Mouse (Mus musculus): ENCODE data around the gene Glycam1. TPM values are rescaled to one million over a fixed set of nuclear protein-coding genes. Genes with fewer than 3 reads are reported as not detected.
"Not testable (repeated sequence)": the region's sequence is repeated elsewhere in the genome, so short reads cannot be mapped to it uniquely, and the experiment has no call there.

Gene Glycam1
- polyA plus RNA-seq (2014; fragmentation: Nextera tagmentation; extraction: Ambion mirVana): not detected in 2 replicates

DNA sequence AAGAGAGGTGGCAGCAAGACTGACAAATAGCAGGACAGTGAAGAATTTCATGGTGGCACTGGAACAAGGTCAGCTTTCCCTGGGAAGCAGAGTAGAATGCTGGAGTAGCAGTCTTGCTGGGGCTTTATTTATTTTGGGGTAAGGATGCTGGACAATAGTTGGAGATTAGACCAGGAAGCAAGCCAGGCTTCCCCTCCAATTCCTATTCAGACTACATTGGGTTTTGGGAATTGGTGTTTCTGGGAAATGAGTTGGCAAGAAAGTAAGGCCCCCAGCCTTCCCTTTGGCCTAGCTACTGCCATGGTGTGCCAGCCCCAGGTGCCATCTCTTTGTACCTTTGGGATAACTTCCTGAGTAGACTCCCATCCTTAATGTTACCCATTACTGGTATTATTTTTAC, at the start of gene Glycam1:
Gene Glycam1 (minus strand): TSS at position 101 of the 400 bp plus-strand sequence.
- Histone ChIP-seq H3K4me1 (ENCODE audit: control insufficient read depth, insufficient read depth, low read length) (no peaks in the 10 kb centered on the region), H3K4me2 (ENCODE audit: low read length) (no peak within 1 kb of the TSS), H3K9me3 (ENCODE audit: control insufficient read depth, low read length) (no peaks in the 10 kb centered on the region), H3K4me3 (replicated peaks; ENCODE audit: low read depth, low read length) (no peak within 1 kb of the TSS), H3K9ac (replicated peaks; ENCODE audit: low read length) (no peak within 1 kb of the TSS), H3K36me3 (ENCODE audit: control insufficient read depth, insufficient read depth, low read length) (no peaks in the 10 kb centered on the region), H3K27ac (replicated peaks; ENCODE audit: low read depth, low read length) (no peak within 1 kb of the TSS), H3K27me3 (ENCODE audit: control insufficient read depth, insufficient read depth, low read length) (no peaks in the 10 kb centered on the region)
- no peak for DNase-seq
- no peak for ATAC-seq (ENCODE audit: low FRiP score, low TSS enrichment)

DNA sequence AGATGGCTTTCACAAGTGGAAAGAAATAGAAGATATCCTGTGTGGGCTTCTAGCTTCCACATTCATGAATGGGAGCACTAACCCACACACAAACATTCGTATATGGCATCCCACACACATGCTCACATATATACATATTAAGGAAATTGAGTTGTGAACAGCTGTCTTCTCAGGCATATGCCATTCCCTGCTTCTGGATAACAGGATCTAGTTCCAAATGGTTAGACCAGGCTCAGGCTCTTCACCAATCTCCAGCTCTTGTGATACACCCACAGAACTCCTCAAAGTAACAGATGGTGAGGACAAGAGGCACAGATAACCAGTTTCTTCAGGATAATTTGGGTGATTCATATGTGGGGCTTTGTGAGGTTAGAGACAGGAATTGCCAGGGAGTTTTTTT, 39.6 kb upstream of the Glycam1 start:
- DNase-seq: no peak

DNA sequence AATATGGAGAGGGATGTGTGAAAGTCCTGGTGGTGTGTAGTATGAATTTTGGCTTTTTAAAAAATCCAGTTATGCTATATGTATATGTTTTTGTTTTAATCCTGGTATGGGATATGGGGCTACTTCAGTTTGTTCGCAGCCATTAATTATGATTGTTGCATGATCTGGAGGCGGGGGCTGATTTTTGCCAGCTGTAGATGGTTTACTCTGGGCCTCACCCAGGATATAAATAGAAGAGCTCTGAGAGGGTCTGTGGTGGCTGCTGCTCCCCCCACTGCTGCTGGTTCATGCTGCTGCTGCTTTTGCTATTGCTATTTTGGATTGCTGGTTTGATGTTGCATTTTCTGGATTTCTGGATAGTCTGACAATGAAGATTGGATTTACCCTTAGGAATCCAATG, 25.9 kb upstream of the Glycam1 start:
- no peak overlapping the region for H3K27ac ChIP-seq (replicated peaks; ENCODE audit: low read depth, low read length)
- no peak overlapping the region for H3K4me3 ChIP-seq (replicated peaks; ENCODE audit: low read depth, low read length)
- WGBS: 86% methylated on average over 2 of the region's 2 CpGs
- no peaks in the 10 kb centered on the region for H3K4me1 ChIP-seq (ENCODE audit: control insufficient read depth, insufficient read depth, low read length)
- no peak overlapping the region for H3K4me2 ChIP-seq (ENCODE audit: low read length)
- no peak for ATAC-seq (ENCODE audit: low FRiP score, low TSS enrichment)
- no peak overlapping the region for H3K9ac ChIP-seq (replicated peaks; ENCODE audit: low read length)
- DNase-seq: no peak
- no peaks in the 10 kb centered on the region for H3K9me3 ChIP-seq (ENCODE audit: control insufficient read depth, low read length)
- no peaks in the 10 kb centered on the region for H3K27me3 ChIP-seq (ENCODE audit: control insufficient read depth, insufficient read depth, low read length)
- no peaks in the 10 kb centered on the region for H3K36me3 ChIP-seq (ENCODE audit: control insufficient read depth, insufficient read depth, low read length)

More for the DNA sequence above, 39.6 kb upstream of the Glycam1 start:
- Histone ChIP-seq H3K36me3 (ENCODE audit: control insufficient read depth, insufficient read depth, low read length) (no peaks in the 10 kb centered on the region), H3K27ac (replicated peaks; ENCODE audit: low read depth, low read length) (no peak overlapping the region), H3K4me2 (ENCODE audit: low read length) (no peak overlapping the region), H3K4me3 (replicated peaks; ENCODE audit: low read depth, low read length) (no peak overlapping the region), H3K27me3 (ENCODE audit: control insufficient read depth, insufficient read depth, low read length) (no peaks in the 10 kb centered on the region), H3K9me3 (ENCODE audit: control insufficient read depth, low read length) (no peaks in the 10 kb centered on the region), H3K4me1 (ENCODE audit: control insufficient read depth, insufficient read depth, low read length) (no peaks in the 10 kb centered on the region), H3K9ac (replicated peaks; ENCODE audit: low read length) (no peak overlapping the region)
- WGBS: 82% methylated on average over 1 of the region's 1 CpGs
- no peak for ATAC-seq (ENCODE audit: low FRiP score, low TSS enrichment)

DNA sequence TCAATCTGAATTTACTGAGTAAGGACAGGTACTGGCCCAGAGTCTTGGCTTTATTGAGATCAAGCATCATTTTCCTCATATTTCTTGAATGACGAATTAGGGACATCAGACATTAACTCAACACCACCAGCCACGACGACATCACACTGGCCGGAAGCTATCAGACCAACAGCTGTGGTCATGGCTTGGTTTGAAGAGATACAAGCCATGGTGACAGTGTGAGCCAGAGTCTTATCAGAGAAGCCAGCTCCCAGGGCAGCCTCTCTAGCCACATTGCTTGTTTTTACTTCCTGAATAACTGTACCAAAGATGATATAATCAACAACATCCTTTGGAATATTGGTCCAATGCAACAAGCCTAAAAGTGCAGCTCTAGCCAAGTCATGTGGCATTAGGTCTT, 22.9 kb upstream of the Glycam1 start:
- H3K27me3 ChIP-seq (ENCODE audit: control insufficient read depth, insufficient read depth, low read length); H3K9ac ChIP-seq (replicated peaks; ENCODE audit: low read length); H3K4me2 ChIP-seq (ENCODE audit: low read length); ATAC-seq (ENCODE audit: low FRiP score, low TSS enrichment); H3K36me3 ChIP-seq (ENCODE audit: control insufficient read depth, insufficient read depth, low read length); H3K4me1 ChIP-seq (ENCODE audit: control insufficient read depth, insufficient read depth, low read length); H3K27ac ChIP-seq (replicated peaks; ENCODE audit: low read depth, low read length); H3K9me3 ChIP-seq (ENCODE audit: control insufficient read depth, low read length); DNase-seq; H3K4me3 ChIP-seq (replicated peaks; ENCODE audit: low read depth, low read length): not testable (repeated sequence)
- 88% methylated on average over 4 of the region's 4 CpGs for WGBS

DNA sequence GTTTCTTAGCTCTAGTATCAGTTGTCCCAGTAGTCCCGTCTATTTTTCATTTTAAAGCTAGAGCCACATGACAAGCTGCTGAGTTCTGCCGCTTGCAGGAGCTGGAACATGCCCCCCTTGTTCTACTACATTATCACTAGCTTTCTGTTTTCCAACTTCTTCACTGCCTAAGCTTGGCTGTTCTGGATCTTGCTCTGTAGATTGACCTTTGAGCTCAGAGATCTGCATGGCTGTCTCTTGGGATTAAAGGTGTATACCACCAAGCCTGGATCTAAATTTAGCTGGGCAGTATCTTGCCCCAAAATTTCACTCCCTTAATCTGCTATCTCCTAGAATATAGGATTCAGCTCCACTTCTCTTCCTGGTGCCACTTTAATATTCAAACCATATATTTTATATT, 21.0 kb upstream of the Glycam1 start:
- H3K4me3 ChIP-seq (replicated peaks; ENCODE audit: low read depth, low read length): no peak overlapping the region
- H3K9ac ChIP-seq (replicated peaks; ENCODE audit: low read length): no peak overlapping the region
- H3K27me3 ChIP-seq (ENCODE audit: control insufficient read depth, insufficient read depth, low read length): no peaks in the 10 kb centered on the region
- DNase-seq (no peak), ATAC-seq (ENCODE audit: low FRiP score, low TSS enrichment) (no peak)
- H3K9me3 ChIP-seq (ENCODE audit: control insufficient read depth, low read length): no peaks in the 10 kb centered on the region
- H3K36me3 ChIP-seq (ENCODE audit: control insufficient read depth, insufficient read depth, low read length): no peaks in the 10 kb centered on the region
- no peaks in the 10 kb centered on the region for H3K4me1 ChIP-seq (ENCODE audit: control insufficient read depth, insufficient read depth, low read length)
- H3K4me2 ChIP-seq (ENCODE audit: low read length): no peak overlapping the region
- no peak overlapping the region for H3K27ac ChIP-seq (replicated peaks; ENCODE audit: low read depth, low read length)
- 85% methylated on average over 2 of the region's 2 CpGs for WGBS

DNA sequence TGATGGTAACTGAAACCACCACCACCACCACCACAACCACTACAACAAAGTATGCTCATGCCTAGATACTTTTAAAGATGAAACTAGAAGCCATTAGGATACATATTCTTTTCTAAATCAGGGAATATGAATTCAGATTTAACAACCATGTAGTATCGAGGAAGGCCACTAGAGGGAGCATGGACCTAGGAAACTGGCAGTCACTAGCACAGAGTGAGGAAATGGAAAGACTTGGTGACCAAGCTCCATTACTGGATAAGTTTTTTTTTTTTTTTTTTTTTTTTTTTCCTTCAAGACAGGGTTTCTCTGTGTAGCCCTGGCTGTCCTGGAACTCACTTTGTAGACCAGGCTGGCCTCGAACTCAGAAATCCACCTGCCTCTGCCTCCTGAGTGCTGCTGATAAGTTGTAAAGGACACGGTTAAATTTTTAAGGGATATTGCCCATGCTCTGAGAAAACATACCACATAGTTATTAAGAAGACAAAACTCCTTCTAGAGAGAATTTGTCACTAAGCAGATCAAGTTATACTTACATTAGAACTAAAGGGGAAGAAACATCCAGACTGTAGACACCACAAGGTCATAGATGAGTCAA, 12.7 kb downstream of the Glycam1 start:
- H3K27me3 ChIP-seq (ENCODE audit: control insufficient read depth, insufficient read depth, low read length): no peaks in the 10 kb centered on the region
- 46% methylated on average over 3 of the region's 3 CpGs for WGBS
- H3K4me3 ChIP-seq (replicated peaks; ENCODE audit: low read depth, low read length): no peak overlapping the region
- no peaks in the 10 kb centered on the region for H3K36me3 ChIP-seq (ENCODE audit: control insufficient read depth, insufficient read depth, low read length)
- no peaks in the 10 kb centered on the region; the same call in 1 of the 2 replicates for H3K9me3 ChIP-seq (ENCODE audit: control insufficient read depth, low read length)
- no peaks in the 10 kb centered on the region for H3K4me1 ChIP-seq (ENCODE audit: control insufficient read depth, insufficient read depth, low read length)
- no peak overlapping the region for H3K27ac ChIP-seq (replicated peaks; ENCODE audit: low read depth, low read length)
- H3K9ac ChIP-seq (replicated peaks; ENCODE audit: low read length): no peak overlapping the region
- DNase-seq (peak; percentile 89), ATAC-seq (ENCODE audit: low FRiP score, low TSS enrichment) (peak; percentile 53; the same call in 1 of the 2 replicates)
- H3K4me2 ChIP-seq (ENCODE audit: low read length): no peak overlapping the region

DNA sequence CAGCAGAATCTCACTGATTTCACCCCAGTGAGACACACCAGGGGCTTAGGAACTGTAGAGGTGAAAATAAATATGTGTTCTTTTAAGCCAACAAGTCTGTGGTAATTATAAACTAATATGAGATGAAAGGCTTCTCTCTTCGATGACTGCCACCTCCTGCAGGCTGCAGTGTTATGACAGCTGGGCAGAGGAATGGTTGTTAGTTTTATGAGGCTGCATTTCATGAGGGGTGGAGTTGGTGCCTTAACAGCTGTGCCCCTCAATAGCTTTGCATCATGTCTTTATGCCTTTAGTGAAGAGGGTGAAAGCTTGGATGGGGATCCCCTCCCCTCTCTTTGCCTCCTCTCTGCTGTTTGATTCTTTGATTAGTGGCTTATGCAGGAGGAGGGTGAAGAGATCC, 13.8 kb downstream of the Glycam1 start:
- no peak for DNase-seq
- Histone ChIP-seq H3K9ac (replicated peaks; ENCODE audit: low read length) (no peak overlapping the region), H3K27ac (replicated peaks; ENCODE audit: low read depth, low read length) (no peak overlapping the region), H3K27me3 (ENCODE audit: control insufficient read depth, insufficient read depth, low read length) (no peaks in the 10 kb centered on the region), H3K4me2 (ENCODE audit: low read length) (no peak overlapping the region), H3K4me3 (replicated peaks; ENCODE audit: low read depth, low read length) (no peak overlapping the region), H3K9me3 (ENCODE audit: control insufficient read depth, low read length) (no peaks in the 10 kb centered on the region; the same call in 1 of the 2 replicates), H3K4me1 (ENCODE audit: control insufficient read depth, insufficient read depth, low read length) (no peaks in the 10 kb centered on the region), H3K36me3 (ENCODE audit: control insufficient read depth, insufficient read depth, low read length) (no peaks in the 10 kb centered on the region)
- ATAC-seq (ENCODE audit: low FRiP score, low TSS enrichment): no peak
- 51% methylated on average over 1 of the region's 1 CpGs for WGBS

DNA sequence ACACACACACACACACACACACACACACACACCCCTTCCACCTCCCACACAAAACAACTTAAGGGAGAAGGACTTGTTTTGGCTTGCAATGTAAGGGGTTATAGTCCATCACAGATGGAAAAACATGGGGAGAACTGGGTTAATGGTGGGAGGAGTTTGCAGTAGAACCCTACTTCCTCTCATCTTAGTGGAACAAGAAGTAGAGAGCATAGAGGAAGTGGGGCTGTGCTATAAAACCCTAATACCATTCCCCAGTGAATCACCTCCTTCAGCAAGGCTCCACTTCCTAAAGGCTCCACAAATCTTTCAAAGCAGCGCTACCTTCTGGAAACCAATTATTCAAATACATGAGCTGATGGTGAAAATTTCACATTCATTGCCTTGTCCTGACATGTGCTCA, 15.4 kb downstream of the Glycam1 start:
- no peak overlapping the region for H3K9ac ChIP-seq (replicated peaks; ENCODE audit: low read length)
- H3K9me3 ChIP-seq (ENCODE audit: control insufficient read depth, low read length): no peaks in the 10 kb centered on the region; the same call in 1 of the 2 replicates
- 91% methylated on average over 1 of the region's 1 CpGs for WGBS
- no peaks in the 10 kb centered on the region for H3K27me3 ChIP-seq (ENCODE audit: control insufficient read depth, insufficient read depth, low read length)
- H3K4me1 ChIP-seq (ENCODE audit: control insufficient read depth, insufficient read depth, low read length): no peaks in the 10 kb centered on the region
- no peaks in the 10 kb centered on the region for H3K36me3 ChIP-seq (ENCODE audit: control insufficient read depth, insufficient read depth, low read length)
- no peak for ATAC-seq (ENCODE audit: low FRiP score, low TSS enrichment)
- no peak overlapping the region for H3K4me3 ChIP-seq (replicated peaks; ENCODE audit: low read depth, low read length)
- no peak overlapping the region for H3K4me2 ChIP-seq (ENCODE audit: low read length)
- no peak for DNase-seq
- H3K27ac ChIP-seq (replicated peaks; ENCODE audit: low read depth, low read length): no peak overlapping the region

DNA sequence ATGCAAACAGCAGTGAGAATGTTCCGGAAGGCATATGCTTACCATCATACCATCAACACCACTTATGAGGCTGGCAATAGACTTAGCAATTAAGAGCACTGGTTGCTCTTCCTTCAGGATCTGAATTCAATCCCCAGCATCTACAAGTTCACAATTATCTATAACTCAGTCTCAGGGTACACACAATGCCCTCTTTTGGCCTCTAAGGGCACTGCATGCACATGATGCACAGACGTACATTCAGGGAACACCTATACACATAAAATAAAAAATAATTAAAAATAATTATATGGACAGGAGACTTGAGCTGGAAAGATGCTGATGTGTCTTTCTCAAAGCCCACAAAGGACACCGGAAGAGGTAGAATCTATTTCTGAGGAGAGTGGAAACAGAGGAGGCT, 16.9 kb downstream of the Glycam1 start:
- no peak overlapping the region for H3K9ac ChIP-seq (replicated peaks; ENCODE audit: low read length)
- 88% methylated on average over 3 of the region's 3 CpGs for WGBS
- H3K4me1 ChIP-seq (ENCODE audit: control insufficient read depth, insufficient read depth, low read length): no peaks in the 10 kb centered on the region
- H3K4me2 ChIP-seq (ENCODE audit: low read length): no peak overlapping the region
- no peaks in the 10 kb centered on the region for H3K9me3 ChIP-seq (ENCODE audit: control insufficient read depth, low read length)
- H3K27ac ChIP-seq (replicated peaks; ENCODE audit: low read depth, low read length): no peak overlapping the region
- no peak overlapping the region for H3K4me3 ChIP-seq (replicated peaks; ENCODE audit: low read depth, low read length)
- H3K27me3 ChIP-seq (ENCODE audit: control insufficient read depth, insufficient read depth, low read length): no peaks in the 10 kb centered on the region
- H3K36me3 ChIP-seq (ENCODE audit: control insufficient read depth, insufficient read depth, low read length): no peaks in the 10 kb centered on the region
- DNase-seq: no peak
- no peak for ATAC-seq (ENCODE audit: low FRiP score, low TSS enrichment)
